Mouse (Mus musculus) heart, adult 9 months (tissue): ENCODE measurements around the gene Cd151.

Experiments
- DNase-seq, 2 experiments: peaks; one replicate each; pipeline ENCODE4 v3.0.0; 2022; ENCODE audit warnings: low spot score in 2 of 2

The Cd151 gene

DNA sequence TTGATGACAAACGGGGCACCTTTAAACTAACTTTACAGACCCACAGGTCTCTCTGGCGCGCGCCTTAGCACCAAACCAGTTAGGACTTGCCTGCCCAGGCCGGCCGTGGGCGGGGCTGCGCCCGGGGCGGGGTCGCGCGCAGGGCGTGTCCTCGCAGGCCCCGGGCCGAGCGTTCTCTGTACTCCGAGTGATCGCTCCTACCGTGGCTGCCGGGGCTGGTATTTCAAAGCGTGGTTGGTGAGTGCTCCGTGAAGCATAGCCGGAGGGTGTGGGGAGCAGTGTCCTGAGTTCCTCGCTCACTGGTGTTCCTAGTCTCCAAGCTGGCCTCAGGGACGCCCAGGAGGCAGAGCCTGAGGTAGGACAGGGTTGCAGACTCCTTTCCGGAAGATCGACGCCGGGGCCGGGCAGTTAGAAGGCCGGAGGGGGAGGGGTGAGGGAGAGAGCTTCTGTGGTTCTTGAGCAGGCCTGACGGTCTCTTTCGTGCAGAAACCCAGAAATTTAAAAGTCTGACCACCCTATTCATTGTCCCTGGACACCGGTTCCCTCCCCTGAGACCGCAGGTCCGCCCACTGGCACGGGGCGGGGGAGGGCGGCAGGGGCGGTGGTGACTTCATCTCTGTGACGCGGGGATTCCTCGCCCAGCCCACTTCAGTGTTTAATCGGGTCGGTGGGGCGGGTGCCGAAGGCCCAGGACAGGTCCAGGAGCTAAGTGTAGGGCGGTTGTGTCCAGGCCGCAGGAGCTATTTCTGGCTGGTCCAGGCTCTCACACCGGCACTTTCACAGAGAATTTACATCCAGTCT lies at the start of gene Cd151:
TSS of gene Cd151 (plus strand) at position 163 of the 801 bp plus-strand sequence.
- DNase-seq, result peak; percentile 89 to 92

DNA sequence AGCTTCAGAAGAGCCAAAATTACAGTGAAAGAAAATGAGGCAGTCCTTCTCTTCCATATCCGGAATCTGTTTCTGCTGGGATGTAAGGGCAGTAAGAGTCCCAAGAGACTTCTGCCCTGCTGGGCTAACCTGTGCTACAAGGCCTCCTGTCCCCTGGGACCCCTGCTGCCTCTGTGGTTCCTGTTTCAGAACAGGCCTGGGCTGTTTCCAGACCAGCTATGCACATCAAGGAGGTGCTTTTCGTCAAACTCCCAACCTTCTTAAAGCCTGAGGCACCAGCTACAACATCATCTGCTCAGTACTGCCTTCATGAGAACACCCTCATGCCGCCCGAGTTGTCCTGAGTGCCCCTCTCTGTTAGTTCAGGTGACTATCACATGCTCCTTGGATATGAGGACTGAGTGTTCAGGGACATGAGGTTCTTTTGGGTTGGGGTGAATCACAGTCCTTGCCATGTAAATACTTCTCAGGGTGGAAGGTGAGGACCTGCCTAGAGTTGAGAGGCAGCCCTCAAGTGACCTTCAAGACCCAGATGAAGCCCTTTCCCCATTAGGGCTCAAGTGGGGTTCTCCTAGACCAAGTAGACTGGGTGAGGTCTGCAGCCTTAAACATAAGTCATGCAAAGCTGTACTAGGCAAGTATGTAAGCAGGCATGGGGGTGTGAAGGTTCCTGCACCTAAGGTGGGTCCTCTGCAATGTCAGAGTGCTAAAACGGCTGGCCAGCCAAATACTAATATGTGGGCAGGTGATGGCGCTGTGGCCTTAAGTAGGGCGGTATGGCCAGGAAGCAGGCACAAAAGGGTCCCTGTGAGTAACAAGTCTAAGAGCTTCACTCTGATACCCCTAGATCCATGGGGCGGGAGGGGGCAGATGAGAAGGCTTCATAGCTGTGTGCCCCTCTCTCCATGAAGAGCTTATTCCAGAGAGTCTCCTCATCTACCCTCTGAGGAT lies 49.2 kb upstream of the Cd151 start:
- no peak for DNase-seq

DNA sequence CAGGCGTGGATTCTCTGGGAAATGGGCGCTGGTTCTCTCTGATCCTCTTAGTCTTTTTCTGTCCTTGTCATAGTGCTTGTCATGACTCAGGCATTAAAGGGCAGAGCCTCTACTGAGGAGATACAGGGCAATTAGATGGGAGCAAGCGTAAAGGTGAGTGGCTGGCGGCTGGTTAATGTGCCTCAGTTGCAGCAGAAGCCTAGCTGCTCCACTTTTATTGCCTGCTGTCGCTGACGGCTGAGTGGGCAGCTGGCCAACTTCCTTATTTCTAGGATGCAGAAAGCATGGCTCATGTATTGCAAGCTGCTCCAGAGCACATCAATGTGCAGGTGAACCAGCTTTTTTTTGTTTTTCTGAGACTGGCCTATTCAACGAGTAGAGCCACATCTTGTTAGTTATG lies 48.2 kb upstream of the Cd151 start:
- DNase-seq, result no peak

- no peak for DNase-seq
Observed at GRCm38 (mm10) chr7:141420030-141420702, 47.0 kb upstream of the Cd151 start.

DNA sequence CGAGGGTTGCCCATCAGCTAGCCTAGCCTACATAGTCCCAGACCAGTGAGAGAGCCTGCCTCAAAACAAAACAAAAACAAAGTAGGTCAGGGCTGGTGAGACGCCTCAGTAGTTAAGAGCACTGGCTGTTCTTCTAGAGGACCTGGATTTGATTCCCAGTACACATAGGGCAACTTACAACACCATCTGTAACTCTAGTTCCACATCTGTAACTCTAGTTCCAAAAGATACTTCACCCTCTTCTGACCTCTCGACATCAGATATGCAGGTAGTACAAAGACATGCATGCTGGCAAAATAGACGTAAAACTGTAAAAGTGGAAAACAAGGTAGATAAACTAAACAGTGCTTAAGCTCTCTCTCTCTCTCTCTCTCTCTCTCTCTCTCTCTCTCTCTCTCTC lies 43.4 kb upstream of the Cd151 start:
- DNase-seq, result no peak

DNA sequence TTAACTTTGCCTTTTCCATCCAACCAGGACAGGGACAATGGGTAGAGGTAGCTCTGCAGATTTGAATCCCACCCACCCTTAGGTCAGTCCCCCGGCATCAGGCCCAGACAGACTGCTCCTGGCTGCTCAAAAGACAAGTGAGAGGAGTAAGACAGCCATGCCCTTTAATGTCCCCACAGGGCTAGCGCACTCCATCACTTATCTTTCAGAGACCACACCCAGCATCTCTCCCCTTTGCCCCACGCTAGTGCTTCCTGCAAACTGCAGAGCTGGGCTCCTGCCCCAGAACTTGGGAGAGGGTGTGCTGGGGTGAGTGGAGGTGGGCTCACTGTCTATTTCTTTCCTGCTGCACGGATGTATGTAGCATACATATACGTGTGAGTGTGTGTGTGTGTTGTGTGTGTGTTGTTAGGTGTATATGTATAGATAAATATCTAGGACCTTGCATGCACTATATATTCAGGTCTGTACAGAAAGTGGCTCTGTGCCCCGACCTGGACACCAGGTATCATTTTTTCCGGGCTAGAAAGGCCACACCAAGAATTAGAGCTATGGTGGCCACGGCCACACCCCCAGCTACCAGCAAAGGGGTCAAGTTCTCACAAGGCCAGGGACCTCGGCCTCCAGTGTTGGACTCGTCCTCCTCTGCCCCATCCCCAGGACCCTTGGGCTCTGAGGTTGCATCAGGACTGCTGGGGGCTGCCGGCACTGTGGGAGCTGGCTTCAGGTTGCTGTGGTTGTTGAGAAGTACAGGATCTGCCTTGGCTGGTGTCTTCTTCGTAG lies 40.1 kb upstream of the Cd151 start:
- DNase-seq, result no peak

DNA sequence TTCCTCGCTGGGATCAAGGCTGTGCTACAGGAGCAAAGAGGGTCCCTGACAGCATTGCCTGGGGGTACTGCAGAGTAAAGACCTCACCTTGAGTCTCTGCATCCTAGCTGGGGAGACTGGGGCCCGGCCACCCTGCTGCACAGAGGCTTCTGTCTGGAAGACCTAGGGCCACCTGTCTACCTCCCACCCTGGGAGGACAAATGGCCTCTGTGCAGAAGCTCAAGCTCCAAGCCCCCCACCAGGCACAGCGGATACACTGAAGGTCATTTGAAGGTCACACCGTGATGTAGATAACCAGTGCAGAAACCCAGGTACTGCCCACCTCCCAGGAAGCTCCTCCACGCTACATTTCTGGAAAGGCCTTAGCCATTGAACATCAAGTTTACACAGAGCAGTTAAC lies 38.5 kb upstream of the Cd151 start:
- no peak for DNase-seq

DNA sequence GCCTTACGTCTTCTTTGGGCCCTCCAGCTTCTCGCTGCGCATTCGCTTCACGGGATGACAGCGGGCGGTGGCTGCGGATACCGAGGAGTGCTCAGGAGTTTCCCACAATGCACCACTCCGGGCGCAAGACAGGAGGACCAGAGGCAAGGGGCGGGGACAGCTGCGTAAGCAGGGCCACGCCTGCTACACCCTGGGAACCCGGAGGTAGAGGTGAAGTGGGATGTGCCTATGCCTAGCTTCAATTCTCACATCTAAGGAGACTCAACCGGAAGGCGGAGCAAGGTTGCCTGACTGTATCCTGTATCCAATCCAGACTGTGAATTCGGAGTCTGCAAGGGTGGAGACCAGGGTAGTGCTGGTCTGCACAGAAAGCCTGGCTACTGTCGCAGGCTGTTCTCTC lies 37.9 kb upstream of the Cd151 start, which contains the start of gene Cend1:
TSS of gene Cend1 (minus strand) at position 182 of the 400 bp plus-strand sequence.
- no peak for DNase-seq

GRCm38 (mm10) chr7:141429840-141430584 lies 37.2 kb upstream of the Cd151 start:
- DNase-seq, result no peak

DNA sequence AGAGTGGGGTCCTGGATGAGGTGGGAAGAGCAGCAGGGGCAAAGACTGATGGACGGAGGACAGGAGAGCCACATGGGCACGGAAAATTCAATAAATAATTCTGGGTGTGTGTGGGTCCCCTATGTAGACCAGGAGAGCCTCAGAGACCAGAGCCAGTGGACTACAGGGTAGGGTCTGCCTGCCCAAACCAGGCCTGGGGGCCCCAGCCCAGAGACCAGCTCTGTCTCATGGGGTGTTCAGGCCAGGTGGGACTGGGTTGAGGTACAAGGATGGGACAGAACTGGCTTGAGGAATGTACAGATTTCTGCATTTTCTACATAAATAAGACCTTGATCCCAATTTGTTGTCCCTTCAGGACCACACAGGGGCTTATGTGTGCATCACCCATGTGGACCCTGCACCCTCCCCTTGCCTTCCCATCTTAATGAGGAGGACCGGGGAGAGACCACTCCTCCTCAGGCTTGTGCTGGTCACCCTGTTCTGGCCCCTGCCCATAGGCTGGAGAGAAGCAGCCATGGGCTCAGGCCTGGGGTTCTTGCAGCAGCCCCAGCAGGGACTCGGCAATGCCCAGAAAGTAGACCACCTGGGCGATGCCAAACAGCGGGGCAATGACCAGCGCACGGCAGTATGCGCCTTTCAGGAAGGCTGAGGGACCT lies 36.5 kb upstream of the Cd151 start:
- no peak for DNase-seq

DNA sequence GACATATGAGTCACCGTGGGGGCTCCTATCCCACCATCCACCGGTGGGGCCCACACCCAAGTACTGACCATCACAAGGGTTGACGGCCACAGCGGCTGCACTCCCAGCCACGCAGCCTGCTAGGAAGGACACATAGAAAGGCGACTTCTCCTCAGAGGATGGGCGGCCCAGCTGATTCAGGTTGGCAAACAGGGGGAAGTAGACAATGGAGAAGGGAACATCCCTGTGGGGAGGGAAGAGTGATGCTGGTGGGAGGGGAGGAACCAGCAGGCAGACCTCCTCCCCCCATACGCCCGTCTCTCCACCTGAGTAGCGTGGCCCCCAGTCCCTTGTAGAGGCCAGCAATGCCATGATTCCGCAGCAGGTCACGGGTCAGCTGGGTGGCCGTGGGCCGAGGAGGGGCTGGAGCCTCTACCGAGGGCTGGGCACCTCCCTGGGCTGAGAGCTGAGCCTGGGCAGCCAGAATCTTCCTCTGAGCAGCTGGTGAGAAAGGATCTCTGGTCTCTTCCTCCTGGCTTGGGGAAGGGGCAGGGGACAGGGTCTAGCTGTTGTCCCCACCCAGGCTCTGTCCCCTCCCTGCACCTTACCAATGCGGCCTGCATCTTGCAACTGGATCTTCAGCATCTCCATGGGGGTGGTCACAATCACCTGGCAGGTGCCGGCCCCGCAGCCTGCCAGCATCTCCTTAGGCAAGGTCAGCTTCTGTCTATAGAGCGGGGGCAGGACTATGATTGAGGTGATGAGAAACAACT lies 35.6 kb upstream of the Cd151 start:
- no peak for DNase-seq

- no peak for DNase-seq
Observed at GRCm38 (mm10) chr7:141432186-141432611, 35.0 kb upstream of the Cd151 start.

- peak in 1 of 2 experiments; percentile 79 for DNase-seq
Observed at GRCm38 (mm10) chr7:141432741-141433516, 34.3 kb upstream of the Cd151 start.

GRCm38 (mm10) chr7:141433517-141434400 lies 33.4 kb upstream of the Cd151 start:
- DNase-seq, result no peak

GRCm38 (mm10) chr7:141434464-141434863 lies 32.7 kb upstream of the Cd151 start:
- no peak for DNase-seq

- DNase-seq, result peak; percentile 71 to 75
Observed at GRCm38 (mm10) chr7:141435129-141435855, 31.9 kb upstream of the Cd151 start.
